Mouse (Mus musculus): ENCODE data around the gene Ldb3. TPM values are rescaled to one million over a fixed set of nuclear protein-coding genes. Genes with fewer than 3 reads are reported as not detected.

Ldb3 gene
- polyA plus RNA-seq, 1 experiment = not detected

GRCm38 (mm10) chr14:34595596-34596255 lies 7.2 kb upstream of the Ldb3 start:
- Histone ChIP-seq H3K4me1 (ENCODE audit: control insufficient read depth) (peaks cover 2% of the 10 kb centered on the region), H3K36me3 (ENCODE audit: control insufficient read depth) (no peaks in the 10 kb centered on the region), H3K27me3 (ENCODE audit: control insufficient read depth) (no peaks in the 10 kb centered on the region), H3K9me3 (ENCODE audit: control insufficient read depth, low read length) (no peaks in the 10 kb centered on the region), H3K4me3 (replicated peaks) (no peak overlapping the region)
- TF ChIP-seq GATA1 (IDR thresholded peaks at IDR 0.05; ENCODE audit: low read length) (no peak), TAL1 (IDR thresholded peaks at IDR 0.05; ENCODE audit: low read length) (no peak)

DNA sequence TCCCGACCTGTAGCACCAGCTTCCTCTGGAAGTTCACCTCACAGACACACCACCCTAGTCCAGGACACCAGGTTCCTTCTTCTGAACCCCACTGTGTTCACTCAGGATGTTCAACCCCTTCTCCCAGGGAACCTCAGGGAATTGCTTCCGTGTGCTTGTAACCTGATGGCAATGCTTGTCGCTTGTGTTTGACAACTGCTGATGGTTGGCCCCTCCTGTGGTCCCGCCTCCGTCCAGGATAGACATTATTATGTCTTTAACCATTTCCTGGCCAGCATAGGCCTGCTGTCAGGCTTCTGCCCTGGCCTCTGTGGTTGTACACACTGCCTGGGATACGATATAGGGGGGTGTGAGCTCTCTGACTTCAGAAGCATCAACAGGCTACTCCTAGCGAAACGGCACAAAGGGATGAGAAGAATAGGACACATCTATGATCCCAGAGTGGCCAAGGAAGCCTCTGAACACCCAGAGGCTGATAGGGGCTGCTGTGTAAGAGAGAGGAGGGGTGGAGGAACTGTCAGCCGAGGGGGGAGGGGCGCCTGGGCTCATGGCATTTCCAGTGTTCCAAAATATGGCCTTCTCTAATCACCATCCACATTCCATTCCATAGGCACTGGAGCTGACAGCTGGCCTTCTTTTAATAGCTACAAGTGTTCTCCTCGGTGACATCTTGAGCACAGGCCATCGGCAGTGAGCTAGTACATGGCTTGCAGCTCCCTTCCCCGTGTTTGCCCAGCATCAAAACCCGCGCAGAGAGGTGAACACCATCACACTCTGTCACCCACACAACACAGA lies 3.5 kb upstream of the Ldb3 start:
- H3K4me3 ChIP-seq (replicated peaks) = no peak overlapping the region
- H3K36me3 ChIP-seq (ENCODE audit: control insufficient read depth) = no peaks in the 10 kb centered on the region
- no peaks in the 10 kb centered on the region for H3K9me3 ChIP-seq (ENCODE audit: control insufficient read depth, low read length)
- no peaks in the 10 kb centered on the region for H3K27me3 ChIP-seq (ENCODE audit: control insufficient read depth)
- TF ChIP-seq GATA1 (IDR thresholded peaks at IDR 0.05; ENCODE audit: low read length) (no peak), TAL1 (IDR thresholded peaks at IDR 0.05; ENCODE audit: low read length) (no peak)
- H3K4me1 ChIP-seq (ENCODE audit: control insufficient read depth) = peaks cover 2% of the 10 kb centered on the region

DNA sequence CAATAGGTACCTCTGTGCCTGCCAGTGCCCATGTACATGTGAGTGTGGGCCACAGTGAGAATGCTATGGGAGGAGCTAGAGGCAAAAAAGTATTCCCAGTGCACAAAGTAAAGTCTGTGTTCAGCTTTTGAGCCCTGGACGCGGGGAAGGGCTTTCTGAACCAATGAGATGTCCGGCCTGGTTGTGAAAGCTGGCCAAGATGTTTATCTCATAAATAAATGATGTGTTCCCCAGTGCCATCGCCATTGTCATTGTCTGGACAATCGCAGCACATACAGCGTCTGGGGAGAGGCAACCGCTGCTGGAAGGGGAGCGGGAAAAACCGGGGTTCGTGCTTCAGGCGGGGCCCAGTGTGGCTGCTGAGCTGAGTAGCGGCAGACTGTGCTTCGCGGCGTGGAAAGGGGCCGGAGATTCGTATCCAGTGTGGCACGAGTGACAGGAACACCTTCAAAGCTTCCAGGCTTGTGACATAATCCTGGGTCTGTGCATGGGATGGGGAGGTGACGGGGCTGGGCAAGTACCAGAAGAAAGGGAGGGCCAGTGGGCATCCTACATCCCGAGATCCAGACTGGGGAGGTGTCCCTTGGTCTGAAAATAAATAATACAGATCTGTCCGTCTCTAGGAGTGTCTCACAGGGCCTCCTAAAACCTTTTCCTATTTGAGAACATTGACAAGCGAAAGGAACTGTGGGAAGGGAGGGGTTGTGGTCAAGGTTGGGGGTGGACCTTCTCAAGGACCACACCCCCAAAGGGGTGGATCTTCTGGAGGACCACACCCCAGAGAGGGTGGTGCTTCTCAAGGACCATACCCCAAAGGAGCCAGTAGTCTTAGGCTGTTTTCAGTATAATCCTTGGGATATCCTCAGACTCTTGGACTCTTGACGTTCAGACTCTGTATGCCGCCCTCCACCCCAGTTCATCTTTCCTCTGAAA lies 2.5 kb upstream of the Ldb3 start:
- no peaks in the 10 kb centered on the region for H3K27me3 ChIP-seq (ENCODE audit: control insufficient read depth)
- peaks cover 2% of the 10 kb centered on the region for H3K4me1 ChIP-seq (ENCODE audit: control insufficient read depth)
- no peak overlapping the region for H3K4me3 ChIP-seq (replicated peaks)
- no peaks in the 10 kb centered on the region for H3K9me3 ChIP-seq (ENCODE audit: control insufficient read depth, low read length)
- TF ChIP-seq GATA1 (IDR thresholded peaks at IDR 0.05; ENCODE audit: low read length) (no peak), TAL1 (IDR thresholded peaks at IDR 0.05; ENCODE audit: low read length) (no peak)
- H3K36me3 ChIP-seq (ENCODE audit: control insufficient read depth) = no peaks in the 10 kb centered on the region

- Histone ChIP-seq H3K4me3 (replicated peaks) (no peak overlapping the region), H3K4me1 (ENCODE audit: control insufficient read depth) (peaks cover 10% of the 10 kb centered on the region), H3K9me3 (ENCODE audit: control insufficient read depth, low read length) (no peaks in the 10 kb centered on the region), H3K27me3 (ENCODE audit: control insufficient read depth) (no peaks in the 10 kb centered on the region), H3K36me3 (ENCODE audit: control insufficient read depth) (no peaks in the 10 kb centered on the region)
- no peak for TF ChIP-seq TAL1 (IDR thresholded peaks at IDR 0.05; ENCODE audit: low read length)
- no peak for TF ChIP-seq GATA1 (IDR thresholded peaks at IDR 0.05; ENCODE audit: low read length)
Observed at GRCm38 (mm10) chr14:34590017-34590570, 1.6 kb upstream of the Ldb3 start.

GRCm38 (mm10) chr14:34589185-34589713 lies 767 bp upstream of the Ldb3 start:
- Histone ChIP-seq H3K4me1 (ENCODE audit: control insufficient read depth) (peaks cover 10% of the 10 kb centered on the region), H3K4me3 (replicated peaks) (no peak overlapping the region)
- TF ChIP-seq TAL1 (IDR thresholded peaks at IDR 0.05; ENCODE audit: low read length) (no peak), GATA1 (IDR thresholded peaks at IDR 0.05; ENCODE audit: low read length) (no peak)

DNA sequence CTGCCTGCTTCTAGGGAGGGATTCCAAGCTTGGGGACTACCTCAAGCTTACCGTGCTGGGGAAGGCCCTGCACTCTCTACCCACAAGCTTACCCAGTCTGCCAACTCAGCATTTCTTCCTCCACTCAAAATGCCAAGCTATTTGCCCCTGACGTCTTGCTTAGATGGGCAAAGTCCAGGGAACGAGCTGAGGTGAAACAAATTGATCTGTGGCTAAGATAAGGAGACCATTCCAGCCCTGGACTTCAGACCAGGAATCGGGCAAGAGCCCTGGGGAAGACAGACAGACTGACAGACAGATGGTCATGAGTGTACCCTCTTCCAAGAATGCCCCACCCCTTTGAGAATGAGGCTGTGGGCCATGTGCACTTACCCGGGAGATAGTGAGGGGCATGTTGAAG lies 477 bp downstream of the Ldb3 start:
- H3K36me3 ChIP-seq (ENCODE audit: control insufficient read depth) = no peaks in the 10 kb centered on the region
- H3K27me3 ChIP-seq (ENCODE audit: control insufficient read depth) = no peaks in the 10 kb centered on the region
- 0 out of 2 replicates have a peak, but pooled peaks have one; percentile 34 for TF ChIP-seq GATA1 (IDR thresholded peaks at IDR 0.05; ENCODE audit: low read length)
- no peak for TF ChIP-seq TAL1 (IDR thresholded peaks at IDR 0.05; ENCODE audit: low read length)

More at GRCm38 (mm10) chr14:34589185-34589713, 767 bp upstream of the Ldb3 start:
- H3K9me3 ChIP-seq (ENCODE audit: control insufficient read depth, low read length) = no peaks in the 10 kb centered on the region
- H3K36me3 ChIP-seq (ENCODE audit: control insufficient read depth) = no peaks in the 10 kb centered on the region
- H3K27me3 ChIP-seq (ENCODE audit: control insufficient read depth) = no peaks in the 10 kb centered on the region

GRCm38 (mm10) chr14:34586871-34587270 lies 1.6 kb downstream of the Ldb3 start:
- Histone ChIP-seq H3K4me1 (ENCODE audit: control insufficient read depth) (peaks cover 10% of the 10 kb centered on the region), H3K36me3 (ENCODE audit: control insufficient read depth) (no peaks in the 10 kb centered on the region), H3K4me3 (replicated peaks) (no peak overlapping the region), H3K9me3 (ENCODE audit: control insufficient read depth, low read length) (no peaks in the 10 kb centered on the region), H3K27me3 (ENCODE audit: control insufficient read depth) (no peaks in the 10 kb centered on the region)
- TF ChIP-seq TAL1 (IDR thresholded peaks at IDR 0.05; ENCODE audit: low read length) (no peak), GATA1 (IDR thresholded peaks at IDR 0.05; ENCODE audit: low read length) (no peak)

More for the DNA sequence above, 477 bp downstream of the Ldb3 start:
- peaks cover 10% of the 10 kb centered on the region for H3K4me1 ChIP-seq (ENCODE audit: control insufficient read depth)
- no peaks in the 10 kb centered on the region for H3K9me3 ChIP-seq (ENCODE audit: control insufficient read depth, low read length)
- no peak overlapping the region for H3K4me3 ChIP-seq (replicated peaks)

DNA sequence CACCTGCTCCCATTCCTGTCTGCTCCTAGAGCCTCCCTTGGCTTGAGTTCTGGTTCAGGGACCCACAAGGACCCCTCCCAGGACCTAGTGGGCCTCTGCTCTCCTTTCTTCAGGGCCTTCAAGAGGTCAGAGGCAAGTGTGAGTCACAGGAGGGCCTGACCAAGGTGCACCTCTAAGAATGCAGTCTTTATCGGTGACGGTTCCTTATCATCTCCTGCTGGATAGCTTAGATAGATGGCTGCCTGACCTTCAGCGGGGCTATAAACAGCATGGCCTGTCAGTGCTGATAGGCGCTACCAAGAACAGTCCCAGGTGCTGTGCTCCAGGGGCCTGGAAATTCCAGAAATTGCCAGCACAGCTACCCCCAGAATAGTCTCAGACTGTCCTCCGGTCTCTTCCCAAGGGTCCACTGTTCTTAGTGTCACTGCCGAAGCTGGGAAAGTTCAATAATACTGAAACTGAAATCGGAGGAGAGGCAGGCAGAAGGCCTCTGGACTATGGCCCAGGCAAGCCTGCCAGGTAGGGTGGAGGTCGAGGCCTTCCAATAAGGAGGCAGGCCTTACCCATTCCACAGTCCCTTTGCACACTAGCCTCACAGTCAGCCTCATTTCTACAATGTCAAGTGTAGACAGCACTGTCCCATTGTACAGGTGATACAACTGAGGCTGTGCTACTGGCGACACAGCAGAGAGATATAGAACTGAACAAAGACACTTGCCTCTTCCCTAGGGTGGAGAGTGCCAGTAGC lies 3.0 kb downstream of the Ldb3 start:
- Histone ChIP-seq H3K4me3 (replicated peaks) (no peak overlapping the region), H3K36me3 (ENCODE audit: control insufficient read depth) (no peaks in the 10 kb centered on the region), H3K9me3 (ENCODE audit: control insufficient read depth, low read length) (no peaks in the 10 kb centered on the region), H3K4me1 (ENCODE audit: control insufficient read depth) (peaks cover 8% of the 10 kb centered on the region), H3K27me3 (ENCODE audit: control insufficient read depth) (no peaks in the 10 kb centered on the region)
- no peak for TF ChIP-seq GATA1 (IDR thresholded peaks at IDR 0.05; ENCODE audit: low read length)
- TF ChIP-seq TAL1 (IDR thresholded peaks at IDR 0.05; ENCODE audit: low read length) = no peak

All from erythroblast, embryonic 14.5 days (primary cell).